In genomic region chr11:96302381-96303150, GRCm38 (mm10) we compare ENCODE assay signal across 12 mouse cellular contexts. TPM values are rescaled to one million over a fixed set of nuclear protein-coding genes. Genes with fewer than 3 reads are reported as not detected.
DNase-seq lines count a peak whose midpoint lies in the region; ATAC-seq lines count a peak whose summit lies in the region.
"Had no signal": no experiment of that assay in that cellular context is flagged by ENCODE, and none has a peak within 500 bp of the region (broad histone marks: within the 10 kb centered on the region; RNA-seq: fewer than 3 reads in every experiment).

No protein-coding gene starts in this region.

- no peaks in the 10 kb centered on the region for H3K9me3 ChIP-seq in heart, embryonic 11.5 days (replicated peaks; ENCODE audit: control insufficient read depth, low read length)
- peaks cover 4% of the 10 kb centered on the region; the same call in 1 of the 2 replicates for H3K9me3 ChIP-seq in megakaryocyte, embryonic 14.5 days
- no peaks in the 10 kb centered on the region for H3K9me3 ChIP-seq in kidney, embryonic 16.5 days (ENCODE audit: low read length)
- no peaks in the 10 kb centered on the region for H3K9me3 ChIP-seq in stomach, embryonic 14.5 days (ENCODE audit: control insufficient read depth, low read depth, low read length)
- H3K9me3 ChIP-seq in forebrain, embryonic 14.5 days (replicated peaks; ENCODE audit: control insufficient read depth, low read length): no peaks in the 10 kb centered on the region
- H3K9me3 ChIP-seq: embryonic facial prominence, embryonic 10.5 days; heart, embryonic 12.5 days had no signal

- no peak for ATAC-seq in heart, embryonic 11.5 days (replicated peaks; ENCODE audit: insufficient number of reproducible peaks, low FRiP score, low TSS enrichment)
- no peak for ATAC-seq in megakaryocyte, adult 5-6 weeks (ENCODE audit: poor library complexity, severe bottlenecking)
- ATAC-seq in kidney, embryonic 16.5 days (ENCODE audit: low FRiP score, low TSS enrichment): no peak
- ATAC-seq in stomach, embryonic 14.5 days (ENCODE audit: insufficient number of reproducible peaks, insufficient read depth, low FRiP score, low read depth): no peak
- no peak for ATAC-seq in forebrain, embryonic 14.5 days

- no peaks in the 10 kb centered on the region for H3K36me3 ChIP-seq in heart, embryonic 11.5 days (ENCODE audit: control insufficient read depth, insufficient read depth, low read length)
- H3K36me3 ChIP-seq in megakaryocyte, embryonic 14.5 days (replicated peaks; ENCODE audit: low read length): no peaks in the 10 kb centered on the region
- peaks cover 5% of the 10 kb centered on the region; the same call in 1 of the 2 replicates for H3K36me3 ChIP-seq in kidney, embryonic 16.5 days (ENCODE audit: insufficient read depth, low read length)
- no peaks in the 10 kb centered on the region for H3K36me3 ChIP-seq in stomach, embryonic 14.5 days (ENCODE audit: control insufficient read depth, insufficient read depth, low read length)
- no peaks in the 10 kb centered on the region for H3K36me3 ChIP-seq in forebrain, embryonic 14.5 days (ENCODE audit: control insufficient read depth, insufficient read depth, low read length)
- H3K36me3 ChIP-seq: embryonic facial prominence, embryonic 10.5 days; heart, embryonic 12.5 days had no signal

- H3K4me2 ChIP-seq in heart, embryonic 11.5 days: no peak overlapping the region
- peak overlapping the region; percentile 90 for H3K4me2 ChIP-seq in kidney, embryonic 16.5 days (replicated peaks; ENCODE audit: low read depth, low read length)
- peak overlapping the region; percentile 95 for H3K4me2 ChIP-seq in stomach, embryonic 14.5 days (replicated peaks; ENCODE audit: low read depth, low read length)
- H3K4me2 ChIP-seq in forebrain, embryonic 14.5 days (ENCODE audit: low read length): no peak overlapping the region

- 0 out of 2 replicates have a peak overlapping the region, but pooled peaks have one; percentile 11 for H3K4me3 ChIP-seq in heart, embryonic 11.5 days (ENCODE audit: low read depth, low read length)
- H3K4me3 ChIP-seq in megakaryocyte, embryonic 14.5 days (replicated peaks): peak overlapping the region; percentile 88
- H3K4me3 ChIP-seq in kidney, embryonic 16.5 days (ENCODE audit: low read length): peak overlapping the region; percentile 71
- H3K4me3 ChIP-seq in stomach, embryonic 14.5 days (ENCODE audit: low read depth, low read length): peak overlapping the region; percentile 47
- no peak overlapping the region for H3K4me3 ChIP-seq in forebrain, embryonic 14.5 days (ENCODE audit: low read depth, low read length)
- H3K4me3 ChIP-seq: myocyte had no signal

- H3K27ac ChIP-seq in heart, embryonic 11.5 days (ENCODE audit: low read depth, low read length): no peak overlapping the region
- peak overlapping the region; percentile 99 for H3K27ac ChIP-seq in kidney, embryonic 16.5 days (ENCODE audit: low read length)
- peak overlapping the region; percentile 100; the same call in 1 of the 2 replicates for H3K27ac ChIP-seq in stomach, embryonic 14.5 days (ENCODE audit: low read length)
- H3K27ac ChIP-seq in forebrain, embryonic 14.5 days (ENCODE audit: low read depth, low read length): no peak overlapping the region
- H3K27ac ChIP-seq: embryonic facial prominence, embryonic 10.5 days had no signal

- no peak overlapping the region for H3K9ac ChIP-seq in heart, embryonic 11.5 days (ENCODE audit: low read depth, low read length)
- H3K9ac ChIP-seq in kidney, embryonic 16.5 days (replicated peaks; ENCODE audit: low read length): peak overlapping the region; percentile 90
- H3K9ac ChIP-seq in stomach, embryonic 14.5 days (replicated peaks; ENCODE audit: low read depth, low read length): peak overlapping the region; percentile 41
- no peak overlapping the region for H3K9ac ChIP-seq in forebrain, embryonic 14.5 days (ENCODE audit: low read length)
- H3K9ac ChIP-seq: heart, embryonic 12.5 days had no signal

- peaks cover 100% of the 10 kb centered on the region for H3K27me3 ChIP-seq in heart, embryonic 11.5 days (ENCODE audit: control insufficient read depth, insufficient read depth, low read length)
- H3K27me3 ChIP-seq in megakaryocyte, embryonic 14.5 days (replicated peaks): peaks cover 99% of the 10 kb centered on the region
- no peaks in the 10 kb centered on the region for H3K27me3 ChIP-seq in kidney, embryonic 16.5 days (ENCODE audit: insufficient read depth, low read length)
- peaks cover 16% of the 10 kb centered on the region; the same call in 1 of the 2 replicates for H3K27me3 ChIP-seq in stomach, embryonic 14.5 days (ENCODE audit: control insufficient read depth, insufficient read depth, low read length)
- peaks cover 99% of the 10 kb centered on the region for H3K27me3 ChIP-seq in forebrain, embryonic 14.5 days (replicated peaks; ENCODE audit: control insufficient read depth, insufficient read depth, low read length)

- DNase-seq in heart, postnatal 4 days: no peak
- DNase-seq in left cerebral cortex, adult 8-10 months (ENCODE audit: low spot score in 2 of 2): no peak
- DNase-seq in forebrain, embryonic 14.5 days (ENCODE audit: low spot score): no peak
- DNase-seq: cerebellum, adult 8-10 months had no signal

- 7% methylated on average over 23 of the region's 23 CpGs for WGBS in heart, embryonic 11.5 days (ENCODE audit: insufficient replicate concordance)
- 14% methylated on average over 23 of the region's 23 CpGs for WGBS in kidney, embryonic 16.5 days
- WGBS in stomach, embryonic 14.5 days: 11% methylated on average over 23 of the region's 23 CpGs
- 3% methylated on average over 23 of the region's 23 CpGs for WGBS in forebrain, embryonic 14.5 days

- H3K4me1 ChIP-seq in heart, embryonic 11.5 days (ENCODE audit: control insufficient read depth, insufficient read depth, low read length): peaks cover 9% of the 10 kb centered on the region; the same call in 1 of the 2 replicates
- H3K4me1 ChIP-seq in megakaryocyte, embryonic 14.5 days: peaks cover 28% of the 10 kb centered on the region
- peaks cover 66% of the 10 kb centered on the region for H3K4me1 ChIP-seq in kidney, embryonic 16.5 days (ENCODE audit: insufficient read depth, low read length)
- peaks cover 8% of the 10 kb centered on the region; the same call in 1 of the 2 replicates for H3K4me1 ChIP-seq in stomach, embryonic 14.5 days (ENCODE audit: control insufficient read depth, insufficient read depth, low read length)
- no peaks in the 10 kb centered on the region for H3K4me1 ChIP-seq in forebrain, embryonic 14.5 days (ENCODE audit: control insufficient read depth, insufficient read depth, low read length)

RNA-seq across cellular contexts. Expression of gene Hoxb5, which starts 0.6 kb away (rescaled TPM):
- polyA plus RNA-seq in heart, embryonic 11.5 days (2014; fragmentation: Nextera tagmentation; extraction: Ambion mirVana): 0.65 and 2.4 TPM in 2 replicates
- total RNA-seq in heart, postnatal 4 days (2021): under 1 TPM in 1 of 2 experiments, not detected in 1; 0.32 TPM
- polyA plus RNA-seq in megakaryocyte, embryonic 14.5 days (2012; ENCODE audit: insufficient read depth, low replicate concordance): not detected in 2 replicates
- not detected in 2 replicates for total RNA-seq in megakaryocyte, adult 5-6 weeks (2015)
- total RNA-seq in megakaryocyte, adult 5-6 weeks (2017): not detected in 2 replicates
- polyA plus RNA-seq in kidney, embryonic 16.5 days (2015; fragmentation: Nextera tagmentation; extraction: Ambion mirVana): 19.2 and 24.3 TPM in 2 replicates
- 21.2 and 23.3 TPM in 2 replicates for polyA plus RNA-seq in stomach, embryonic 14.5 days (2014; fragmentation: Nextera tagmentation; extraction: Ambion mirVana)
- not detected for total RNA-seq in left cerebral cortex, adult 8-10 months (2022)
- 0.15 TPM in 1 of 2 replicates, not detected in the other for polyA plus RNA-seq in forebrain, embryonic 14.5 days (2014; fragmentation: Nextera tagmentation; extraction: Ambion mirVana)
- polyA plus RNA-seq: myocyte had no signal

RNA-seq across cellular contexts. Expression of gene Hoxb6, which starts 10.3 kb away (rescaled TPM):
- 0.32 and 0.90 TPM in 2 replicates for polyA plus RNA-seq in heart, embryonic 11.5 days (2014; fragmentation: Nextera tagmentation; extraction: Ambion mirVana)
- total RNA-seq in heart, postnatal 4 days (2021): not detected
- polyA plus RNA-seq in megakaryocyte, embryonic 14.5 days (2012; ENCODE audit: insufficient read depth, low replicate concordance): not detected in 2 replicates
- not detected in 2 replicates for total RNA-seq in megakaryocyte, adult 5-6 weeks (2015)
- not detected in 2 replicates for total RNA-seq in megakaryocyte, adult 5-6 weeks (2017)
- 50.3 and 55.7 TPM in 2 replicates for polyA plus RNA-seq in kidney, embryonic 16.5 days (2015; fragmentation: Nextera tagmentation; extraction: Ambion mirVana)
- polyA plus RNA-seq in stomach, embryonic 14.5 days (2014; fragmentation: Nextera tagmentation; extraction: Ambion mirVana): 12.4 TPM in 2 replicates
- not detected for total RNA-seq in left cerebral cortex, adult 8-10 months (2022)
- polyA plus RNA-seq in forebrain, embryonic 14.5 days (2014; fragmentation: Nextera tagmentation; extraction: Ambion mirVana): not detected in 2 replicates
- polyA plus RNA-seq: embryonic facial prominence, embryonic 10.5 days; heart, embryonic 12.5 days; myocyte had no signal

RNA-seq across cellular contexts. Expression of gene Hoxb4, which starts 15.5 kb away (rescaled TPM):
- polyA plus RNA-seq in heart, embryonic 11.5 days (2014; fragmentation: Nextera tagmentation; extraction: Ambion mirVana): 0.21 and 0.77 TPM in 2 replicates
- total RNA-seq in heart, postnatal 4 days (2021): 1 to 10 TPM in 1 of 2 experiments, under 1 TPM in 1; 0.74 to 1.0 TPM
- 1.5 and 4.5 TPM in 2 replicates for polyA plus RNA-seq in megakaryocyte, embryonic 14.5 days (2012; ENCODE audit: insufficient read depth, low replicate concordance)
- total RNA-seq in megakaryocyte, adult 5-6 weeks (2015): 2.9 and 3.4 TPM in 2 replicates
- total RNA-seq in megakaryocyte, adult 5-6 weeks (2017): 3.7 and 4.0 TPM in 2 replicates
- 4.1 and 6.2 TPM in 2 replicates for polyA plus RNA-seq in kidney, embryonic 16.5 days (2015; fragmentation: Nextera tagmentation; extraction: Ambion mirVana)
- polyA plus RNA-seq in stomach, embryonic 14.5 days (2014; fragmentation: Nextera tagmentation; extraction: Ambion mirVana): 3.5 and 3.7 TPM in 2 replicates
- total RNA-seq in left cerebral cortex, adult 8-10 months (2022): under 1 TPM in 1 of 4 experiments, not detected in 3; 0.11 TPM
- not detected in 2 replicates for polyA plus RNA-seq in forebrain, embryonic 14.5 days (2014; fragmentation: Nextera tagmentation; extraction: Ambion mirVana)
- polyA plus RNA-seq: myocyte had no signal

RNA-seq across cellular contexts. Expression of gene Hoxb7, which starts 16.1 kb away (rescaled TPM):
- 0.28 and 0.31 TPM in 2 replicates for polyA plus RNA-seq in heart, embryonic 11.5 days (2014; fragmentation: Nextera tagmentation; extraction: Ambion mirVana)
- under 1 TPM in 1 of 2 experiments, not detected in 1; 0.24 TPM for total RNA-seq in heart, postnatal 4 days (2021)
- polyA plus RNA-seq in megakaryocyte, embryonic 14.5 days (2012; ENCODE audit: insufficient read depth, low replicate concordance): not detected in 2 replicates
- total RNA-seq in megakaryocyte, adult 5-6 weeks (2015): 0.11 TPM in 1 of 2 replicates, not detected in the other
- not detected in 2 replicates for total RNA-seq in megakaryocyte, adult 5-6 weeks (2017)
- polyA plus RNA-seq in kidney, embryonic 16.5 days (2015; fragmentation: Nextera tagmentation; extraction: Ambion mirVana): 60.9 and 68.3 TPM in 2 replicates
- polyA plus RNA-seq in stomach, embryonic 14.5 days (2014; fragmentation: Nextera tagmentation; extraction: Ambion mirVana): 8.4 and 14.0 TPM in 2 replicates
- not detected for total RNA-seq in left cerebral cortex, adult 8-10 months (2022)
- polyA plus RNA-seq in forebrain, embryonic 14.5 days (2014; fragmentation: Nextera tagmentation; extraction: Ambion mirVana): not detected in 2 replicates
- polyA plus RNA-seq: embryonic facial prominence, embryonic 10.5 days had no signal

RNA-seq across cellular contexts. Expression of gene Hoxb3, which starts 20.6 kb away (rescaled TPM):
- polyA plus RNA-seq in heart, embryonic 11.5 days (2014; fragmentation: Nextera tagmentation; extraction: Ambion mirVana): 0.74 and 1.0 TPM in 2 replicates
- total RNA-seq in heart, postnatal 4 days (2021): 1 to 10 TPM; 1.4 to 1.5 TPM
- polyA plus RNA-seq in megakaryocyte, embryonic 14.5 days (2012; ENCODE audit: insufficient read depth, low replicate concordance): 0.21 and 1.2 TPM in 2 replicates
- 0.75 and 1.4 TPM in 2 replicates for total RNA-seq in megakaryocyte, adult 5-6 weeks (2015)
- 0.12 and 0.44 TPM in 2 replicates for total RNA-seq in megakaryocyte, adult 5-6 weeks (2017)
- polyA plus RNA-seq in kidney, embryonic 16.5 days (2015; fragmentation: Nextera tagmentation; extraction: Ambion mirVana): 3.7 and 4.3 TPM in 2 replicates
- polyA plus RNA-seq in stomach, embryonic 14.5 days (2014; fragmentation: Nextera tagmentation; extraction: Ambion mirVana): 3.6 and 4.7 TPM in 2 replicates
- not detected for total RNA-seq in left cerebral cortex, adult 8-10 months (2022)
- not detected in 2 replicates for polyA plus RNA-seq in forebrain, embryonic 14.5 days (2014; fragmentation: Nextera tagmentation; extraction: Ambion mirVana)
- polyA plus RNA-seq: myocyte had no signal

Comparison
In these comparisons a context has a peak if more than half of its experiments do, and no peak if none do; other contexts are left out.
1. H3K27ac ChIP-seq: peak in kidney, embryonic 16.5 days (single experiment) and stomach, embryonic 14.5 days (single experiment); none in heart, embryonic 11.5 days (single experiment) and forebrain, embryonic 14.5 days (single experiment).
2. H3K4me2 ChIP-seq: peak in kidney, embryonic 16.5 days (single experiment) and stomach, embryonic 14.5 days (single experiment); none in heart, embryonic 11.5 days (single experiment) and forebrain, embryonic 14.5 days (single experiment).
3. H3K9ac ChIP-seq: peak in kidney, embryonic 16.5 days (single experiment) and stomach, embryonic 14.5 days (single experiment); none in heart, embryonic 11.5 days (single experiment) and forebrain, embryonic 14.5 days (single experiment).